In genomic region chr8:79037532-79037931, GRCm38 (mm10) we compare ENCODE assay signal across 19 mouse cellular contexts. TPM values are rescaled to one million over a fixed set of nuclear protein-coding genes. Genes with fewer than 3 reads are reported as not detected.
A peak's percentile ranks its signal among the peaks of the same experiment; 100 is the strongest.
DNase-seq lines count a peak whose midpoint lies in the region; ATAC-seq and TF ChIP-seq lines count a peak whose summit lies in the region.
"Had no signal": no experiment of that assay in that cellular context is flagged by ENCODE, and none has a peak within 500 bp of the region (broad histone marks: within the 10 kb centered on the region; RNA-seq: fewer than 3 reads in every experiment).

No protein-coding gene starts in this region.

- intact Hi-C loops in heart, postnatal 14 days (cut with DNase I): no loop called here

- no peak overlapping the region for H3K9ac ChIP-seq in heart, embryonic 13.5 days
- H3K9ac ChIP-seq in intestine, embryonic 16.5 days (ENCODE audit: low read depth, low read length): no peak overlapping the region
- H3K9ac ChIP-seq in intestine, embryonic 15.5 days: no peak overlapping the region
- H3K9ac ChIP-seq in intestine, postnatal 0 days (ENCODE audit: low read depth, low read length): no peak overlapping the region
- H3K9ac ChIP-seq in forebrain, embryonic 15.5 days (replicated peaks): no peak overlapping the region
- H3K9ac ChIP-seq: embryonic facial prominence, embryonic 12.5 days; forebrain, embryonic 13.5 days had no signal

- H3K27ac ChIP-seq in heart, embryonic 13.5 days (replicated peaks): 0 out of 2 replicates have a peak overlapping the region, but pooled peaks have one; percentile 9
- no peak overlapping the region for H3K27ac ChIP-seq in intestine, embryonic 16.5 days (ENCODE audit: low read length)
- no peak overlapping the region for H3K27ac ChIP-seq in intestine, embryonic 15.5 days
- H3K27ac ChIP-seq in intestine, postnatal 0 days (ENCODE audit: low read depth, low read length): 0 out of 2 replicates have a peak overlapping the region, but pooled peaks have one; percentile 35
- H3K27ac ChIP-seq in forebrain, embryonic 15.5 days (replicated peaks): no peak overlapping the region
- H3K27ac ChIP-seq: embryonic facial prominence, embryonic 10.5 days; embryonic facial prominence, embryonic 12.5 days; forebrain, embryonic 13.5 days had no signal

- H3K36me3 ChIP-seq in heart, embryonic 13.5 days: peaks cover 18% of the 10 kb centered on the region
- no peaks in the 10 kb centered on the region for H3K36me3 ChIP-seq in intestine, embryonic 16.5 days (ENCODE audit: control insufficient read depth, insufficient read depth, low read length)
- H3K36me3 ChIP-seq in intestine, embryonic 15.5 days: 0 out of 2 replicates have a peak, but pooled peaks cover 3% of the 10 kb centered on the region
- 0 out of 2 replicates have a peak, but pooled peaks cover 2% of the 10 kb centered on the region for H3K36me3 ChIP-seq in intestine, postnatal 0 days (ENCODE audit: control insufficient read depth, insufficient read depth)
- H3K36me3 ChIP-seq in forebrain, embryonic 15.5 days: no peaks in the 10 kb centered on the region

- H3K27me3 ChIP-seq in heart, embryonic 13.5 days (replicated peaks): no peaks in the 10 kb centered on the region
- H3K27me3 ChIP-seq in intestine, embryonic 16.5 days (replicated peaks; ENCODE audit: control insufficient read depth, insufficient read depth, low read length): no peaks in the 10 kb centered on the region
- H3K27me3 ChIP-seq in intestine, embryonic 15.5 days (replicated peaks): no peaks in the 10 kb centered on the region
- no peaks in the 10 kb centered on the region for H3K27me3 ChIP-seq in intestine, postnatal 0 days (replicated peaks; ENCODE audit: control insufficient read depth, insufficient read depth, low read length)
- H3K27me3 ChIP-seq in forebrain, embryonic 15.5 days: no peaks in the 10 kb centered on the region
- H3K27me3 ChIP-seq: CH12.LX; embryonic facial prominence, embryonic 12.5 days; forebrain, embryonic 13.5 days; Patski had no signal

- DNase-seq in heart, postnatal 14 days: no peak
- no peak for DNase-seq in cerebellum, adult 9-11 months
- DNase-seq: adrenal gland, adult 8-10 months; adrenal gland, postnatal 14 days; adrenal gland, postnatal 36 days; B cell, adult 2 months had no signal

- no peak overlapping the region for H3K4me3 ChIP-seq in heart, embryonic 13.5 days
- no peak overlapping the region for H3K4me3 ChIP-seq in intestine, embryonic 16.5 days (ENCODE audit: low read length)
- no peak overlapping the region for H3K4me3 ChIP-seq in intestine, embryonic 15.5 days (replicated peaks)
- no peak overlapping the region for H3K4me3 ChIP-seq in intestine, postnatal 0 days (ENCODE audit: low read depth, low read length)
- no peak overlapping the region for H3K4me3 ChIP-seq in forebrain, embryonic 15.5 days
- H3K4me3 ChIP-seq: embryonic facial prominence, embryonic 10.5 days; embryonic facial prominence, embryonic 12.5 days; forebrain, embryonic 13.5 days had no signal

- H3K4me1 ChIP-seq in heart, embryonic 13.5 days: peaks cover 27% of the 10 kb centered on the region
- H3K4me1 ChIP-seq in intestine, embryonic 16.5 days (ENCODE audit: control insufficient read depth, insufficient read depth, low read length): peaks cover 19% of the 10 kb centered on the region
- H3K4me1 ChIP-seq in intestine, embryonic 15.5 days (replicated peaks): peaks cover 11% of the 10 kb centered on the region; the same call in 1 of the 2 replicates
- peaks cover 7% of the 10 kb centered on the region; the same call in 1 of the 2 replicates for H3K4me1 ChIP-seq in intestine, postnatal 0 days (replicated peaks; ENCODE audit: control insufficient read depth, insufficient read depth, low read length)
- peaks cover 17% of the 10 kb centered on the region for H3K4me1 ChIP-seq in forebrain, embryonic 15.5 days

- no peak overlapping the region for H3K4me2 ChIP-seq in heart, embryonic 13.5 days
- H3K4me2 ChIP-seq in intestine, embryonic 16.5 days (ENCODE audit: low read depth, low read length): no peak overlapping the region
- H3K4me2 ChIP-seq in intestine, embryonic 15.5 days (replicated peaks): no peak overlapping the region
- no peak overlapping the region for H3K4me2 ChIP-seq in intestine, postnatal 0 days (replicated peaks; ENCODE audit: low read depth)
- H3K4me2 ChIP-seq in forebrain, embryonic 15.5 days (replicated peaks): no peak overlapping the region
- H3K4me2 ChIP-seq: embryonic facial prominence, embryonic 12.5 days; forebrain, embryonic 13.5 days had no signal

- H3K9me3 ChIP-seq in heart, embryonic 13.5 days: no peaks in the 10 kb centered on the region
- H3K9me3 ChIP-seq in intestine, embryonic 16.5 days (ENCODE audit: control insufficient read depth, low read length): no peaks in the 10 kb centered on the region
- no peaks in the 10 kb centered on the region for H3K9me3 ChIP-seq in intestine, embryonic 15.5 days
- no peaks in the 10 kb centered on the region for H3K9me3 ChIP-seq in intestine, postnatal 0 days (ENCODE audit: control insufficient read depth)
- H3K9me3 ChIP-seq in forebrain, embryonic 15.5 days: no peaks in the 10 kb centered on the region
- H3K9me3 ChIP-seq: embryonic facial prominence, embryonic 10.5 days; embryonic facial prominence, embryonic 12.5 days; G1E had no signal

- no peak for TF ChIP-seq CTCF in intestine, postnatal 0 days (IDR thresholded peaks at IDR 0.05; ENCODE audit: low read depth)

- ATAC-seq in heart, embryonic 13.5 days (ENCODE audit: extremely low read depth, insufficient number of reproducible peaks, low FRiP score, low TSS enrichment): no peak
- ATAC-seq in intestine, embryonic 16.5 days: peak; percentile 47
- ATAC-seq in intestine, embryonic 15.5 days: no peak
- ATAC-seq in intestine, postnatal 0 days: 0 out of 2 replicates have a peak, but pooled peaks have one; percentile 50
- ATAC-seq in forebrain, embryonic 15.5 days (replicated peaks): no peak
- ATAC-seq: activated CD4-positive, CD25-positive, alpha-beta regulatory T cell, adult 4 months; CD4-positive, CD25-positive, alpha-beta regulatory T cell, adult 4 months; Patski had no signal

- WGBS in heart, embryonic 13.5 days: 71% methylated on average over 7 of the region's 7 CpGs
- WGBS in intestine, embryonic 16.5 days: 70% methylated on average over 7 of the region's 7 CpGs
- 69% methylated on average over 7 of the region's 7 CpGs for WGBS in intestine, embryonic 15.5 days
- WGBS in intestine, postnatal 0 days: 48% methylated on average over 7 of the region's 7 CpGs
- 86% methylated on average over 7 of the region's 7 CpGs for WGBS in forebrain, embryonic 15.5 days

RNA-seq across cellular contexts. Expression of gene Zfp827, which starts 9.3 kb away (rescaled TPM):
- polyA plus RNA-seq in heart, embryonic 13.5 days (2015; fragmentation: Nextera tagmentation; extraction: Ambion mirVana): 7.4 and 7.6 TPM in 2 replicates
- 10 to 100 TPM; 18.4 to 20.2 TPM for total RNA-seq in heart, postnatal 14 days (2021)
- 5.1 and 5.2 TPM in 2 replicates for polyA plus RNA-seq in intestine, embryonic 16.5 days (2015; fragmentation: Nextera tagmentation; extraction: Ambion mirVana)
- 6.5 and 7.4 TPM in 2 replicates for polyA plus RNA-seq in intestine, embryonic 15.5 days (2015; fragmentation: Nextera tagmentation; extraction: Ambion mirVana)
- 4.2 and 4.3 TPM in 2 replicates for polyA plus RNA-seq in intestine, postnatal 0 days (2015; fragmentation: Nextera tagmentation; extraction: Ambion mirVana)
- 10.9 and 11.5 TPM in 2 replicates for polyA plus RNA-seq in forebrain, embryonic 15.5 days (2015; fragmentation: Nextera tagmentation; extraction: Ambion mirVana)

Comparison
In these comparisons a context has a peak if more than half of its experiments do, and no peak if none do; other contexts are left out.
1. ATAC-seq: peak in intestine, embryonic 16.5 days (single experiment) and intestine, postnatal 0 days (single experiment); none in heart, embryonic 13.5 days (single experiment), intestine, embryonic 15.5 days (single experiment) and forebrain, embryonic 15.5 days (single experiment).
2. H3K27ac ChIP-seq: peak in heart, embryonic 13.5 days (single experiment) and intestine, postnatal 0 days (single experiment); none in intestine, embryonic 16.5 days (single experiment), intestine, embryonic 15.5 days (single experiment) and forebrain, embryonic 15.5 days (single experiment).